Mouse (Mus musculus) MEL (cell line): ENCODE results near the gene Calm4. TPM values are rescaled to one million over a fixed set of nuclear protein-coding genes. Genes with fewer than 3 reads are reported as not detected.

Experiments
- DNase-seq: peaks from one replicate; pipeline ENCODE4 v3.0.0; 2011; ENCODE audit warnings: low read depth, low spot score
- H3K27ac ChIP-seq: 2 replicates; pipeline ENCODE4 v1.5.1; 2012; ENCODE audit warnings: low read depth, mild to moderate bottlenecking, control low read depth, low read length, moderate library complexity; ENCODE audit not compliant: control insufficient read depth
- H3K27me3 ChIP-seq, 2 experiments: fragments of 150-350 bp in 1 of 2; sonication (generic) in 1 of 2; 2 replicates each; pipeline ENCODE4 v1.6.1; 2012; ENCODE audit warnings: low read length in 2 of 2, mild to moderate bottlenecking in 2 of 2, improper control_type of control experiment in 1 of 2, moderate library complexity in 1 of 2; ENCODE audit not compliant: insufficient read depth in 2 of 2, control insufficient read depth in 1 of 2
- H3K36me3 ChIP-seq, 2 experiments: 2 replicates each; pipeline ENCODE4 v1.6.1; 2012 to 2014; ENCODE audit warnings: low read length in 2 of 2, improper control_type of control experiment in 1 of 2, inconsistent platforms in 1 of 2, mild to moderate bottlenecking in 1 of 2; ENCODE audit not compliant: insufficient read depth in 2 of 2, control insufficient read depth in 1 of 2
- H3K4me1 ChIP-seq, 2 experiments: fragments of 150-350 bp in 1 of 2; sonication (generic) in 1 of 2; 2 replicates each; pipeline ENCODE4 v1.6.1; 2012; ENCODE audit warnings: low read length in 2 of 2, improper control_type of control experiment in 1 of 2, mild to moderate bottlenecking in 1 of 2; ENCODE audit not compliant: insufficient read depth in 2 of 2, control insufficient read depth in 1 of 2
- H3K4me3 ChIP-seq, 2 experiments: fragments of 150-350 bp in 1 of 2; sonication (generic) in 1 of 2; 2 replicates each; pipeline ENCODE4 v1.5.1; 2012; ENCODE audit warnings: low read depth in 2 of 2, low read length in 2 of 2, mild to moderate bottlenecking in 2 of 2, moderate library complexity in 2 of 2, control low read depth in 1 of 2, improper control_type of control experiment in 1 of 2; ENCODE audit not compliant: control insufficient read depth in 1 of 2, insufficient read depth in 1 of 2
- H3K79me2 ChIP-seq: 2 replicates; pipeline ENCODE4 v1.6.1; 2012; ENCODE audit warnings: mild to moderate bottlenecking, low read length, moderate library complexity; ENCODE audit not compliant: control insufficient read depth, poor library complexity, insufficient read depth
- H3K9ac ChIP-seq: 2 replicates; pipeline ENCODE4 v1.6.1; 2012; ENCODE audit warnings: low read depth, mild to moderate bottlenecking, control low read depth, low read length, moderate library complexity; ENCODE audit not compliant: control insufficient read depth, poor library complexity, severe bottlenecking
- H3K9me3 ChIP-seq: fragments of 150-350 bp; sonication (generic); replicated peaks from 2 replicates; pipeline ENCODE4 v1.6.1; 2012; ENCODE audit warnings: mild to moderate bottlenecking, low read length, improper control_type of control experiment, moderate library complexity; ENCODE audit not compliant: insufficient read depth
- BHLHE40 ChIP-seq: IDR thresholded peaks from 2 replicates; pipeline ENCODE4 v1.6.1; 2012; ENCODE audit warnings: low read depth, mild to moderate bottlenecking, inconsistent platforms, low read length, improper control_type of control experiment, borderline replicate concordance
- CHD1 ChIP-seq: IDR thresholded peaks from 2 replicates; pipeline ENCODE4 v1.6.1; 2012; ENCODE audit warnings: low read depth, mild to moderate bottlenecking, inconsistent platforms, low read length, improper control_type of control experiment
- CTCF ChIP-seq, 3 experiments: IDR thresholded peaks in 2 of 3; conservative IDR thresholded peaks in 1 of 3; 2 replicates each; pipeline ENCODE4 v1.5.1; 2011 to 2012; ENCODE audit warnings: low read length in 3 of 3, low read depth in 2 of 3, mild to moderate bottlenecking in 2 of 3, improper control_type of control experiment in 1 of 3, inconsistent platforms in 1 of 3, mixed read lengths in 1 of 3, moderate library complexity in 1 of 3; ENCODE audit not compliant: control insufficient read depth in 1 of 3, insufficient read depth in 1 of 3, poor library complexity in 1 of 3, severe bottlenecking in 1 of 3
- E2F4 ChIP-seq: IDR thresholded peaks from 2 replicates; pipeline ENCODE4 v1.6.1; 2011; ENCODE audit warnings: low read depth, low read length, improper control_type of control experiment, borderline replicate concordance
- ELF1 ChIP-seq: IDR thresholded peaks from 2 replicates; pipeline ENCODE4 v1.6.1; 2014; ENCODE audit warnings: low read depth, mild to moderate bottlenecking, inconsistent platforms, low read length, improper control_type of control experiment, moderate library complexity
- EP300 ChIP-seq, 2 experiments: IDR thresholded peaks; 2 replicates each; pipeline ENCODE4 v1.6.1; 2011; ENCODE audit warnings: improper control_type of control experiment in 2 of 2, low read length in 2 of 2, low read depth in 1 of 2, mild to moderate bottlenecking in 1 of 2
- ETS1 ChIP-seq: IDR thresholded peaks from 2 replicates; pipeline ENCODE4 v1.6.1; 2012; ENCODE audit warnings: low read depth, mild to moderate bottlenecking, inconsistent platforms, low read length, improper control_type of control experiment, moderate library complexity
- GATA1 ChIP-seq: IDR thresholded peaks from 2 replicates; pipeline ENCODE4 v1.6.1; 2011; ENCODE audit warnings: low read depth, low read length, improper control_type of control experiment
- JUND ChIP-seq: IDR thresholded peaks from 2 replicates; pipeline ENCODE4 v1.6.1; 2011; ENCODE audit warnings: low read depth, mild to moderate bottlenecking, improper control_type of control experiment, low read length
- MAFK ChIP-seq: IDR thresholded peaks from 2 replicates; pipeline ENCODE4 v1.6.1; 2011; ENCODE audit warnings: low read depth, mild to moderate bottlenecking, low read length, improper control_type of control experiment, borderline replicate concordance
- MAX ChIP-seq: IDR thresholded peaks from 2 replicates; pipeline ENCODE4 v1.6.1; 2011; ENCODE audit warnings: low read length, improper control_type of control experiment
- MAZ ChIP-seq: IDR thresholded peaks from 2 replicates; pipeline ENCODE4 v1.6.1; 2012; ENCODE audit warnings: low read depth, mild to moderate bottlenecking, inconsistent platforms, low read length, improper control_type of control experiment
- NRF1 ChIP-seq: IDR thresholded peaks from 2 replicates; pipeline ENCODE4 v1.6.1; 2014; ENCODE audit warnings: low read depth, mild to moderate bottlenecking, inconsistent platforms, low read length, improper control_type of control experiment, moderate library complexity; ENCODE audit not compliant: poor library complexity, insufficient read depth, severe bottlenecking
- POLR2A ChIP-seq, 2 experiments: IDR thresholded peaks; 2 replicates each; pipeline ENCODE4 v1.6.1; 2011 to 2012; ENCODE audit warnings: low read length in 2 of 2, mild to moderate bottlenecking in 2 of 2, control low read depth in 1 of 2, improper control_type of control experiment in 1 of 2, low read depth in 1 of 2, moderate library complexity in 1 of 2; ENCODE audit not compliant: control insufficient read depth in 1 of 2, insufficient read depth in 1 of 2, poor library complexity in 1 of 2
- POLR2AphosphoS2 ChIP-seq: IDR thresholded peaks from 2 replicates; pipeline ENCODE4 v1.6.1; 2011; ENCODE audit warnings: low read length, improper control_type of control experiment
- POLR2AphosphoS5 ChIP-seq: IDR thresholded peaks from 2 replicates; pipeline ENCODE4 v1.6.1; 2012; ENCODE audit warnings: low read depth, borderline replicate concordance, mild to moderate bottlenecking, inconsistent platforms, low read length, moderate library complexity, mixed read lengths
- RCOR1 ChIP-seq: IDR thresholded peaks from 2 replicates; pipeline ENCODE4 v1.6.1; 2012; ENCODE audit warnings: low read depth, mild to moderate bottlenecking, inconsistent platforms, low read length, improper control_type of control experiment
- UBTF ChIP-seq: IDR thresholded peaks from 2 replicates; pipeline ENCODE4 v1.6.1; 2012; ENCODE audit warnings: low read depth, mild to moderate bottlenecking, inconsistent platforms, low read length, improper control_type of control experiment, moderate library complexity, borderline replicate concordance; ENCODE audit not compliant: insufficient read depth
- USF2 ChIP-seq, 2 experiments: IDR thresholded peaks; 2 replicates each; pipeline ENCODE4 v1.6.1; 2011 to 2012; ENCODE audit warnings: improper control_type of control experiment in 2 of 2, low read length in 2 of 2, borderline replicate concordance in 1 of 2, inconsistent platforms in 1 of 2, low read depth in 1 of 2, mild to moderate bottlenecking in 1 of 2; ENCODE audit not compliant: insufficient read depth in 1 of 2
- ZC3H11A ChIP-seq: IDR thresholded peaks from 2 replicates; pipeline ENCODE4 v1.6.1; 2012; ENCODE audit warnings: low read depth, mild to moderate bottlenecking, inconsistent platforms, low read length, improper control_type of control experiment
- ZKSCAN1 ChIP-seq: IDR thresholded peaks from 2 replicates; pipeline ENCODE4 v1.6.1; 2012; ENCODE audit warnings: low read depth, mild to moderate bottlenecking, inconsistent platforms, low read length, improper control_type of control experiment, moderate library complexity
- ZMIZ1 ChIP-seq: IDR thresholded peaks from 2 replicates; pipeline ENCODE4 v1.6.1; 2012; ENCODE audit warnings: low read depth, mild to moderate bottlenecking, inconsistent platforms, low read length, improper control_type of control experiment, moderate library complexity
- polyA plus RNA-seq, 2 experiments: library from polyadenylated mRNA; stranded (reverse) in 1 of 2; unstranded in 1 of 2; fragments of >175 nt in 1 of 2; fragments of >200 nt in 1 of 2; gene quantifications; 2 replicates each; pipeline versions ENCODE4 v1.2.1 to v1.2.4; 2012; ENCODE audit warnings: low replicate concordance in 2 of 2, low read depth in 1 of 2; ENCODE audit not compliant: insufficient read length in 2 of 2, insufficient read depth in 1 of 2, missing spikeins in 1 of 2
- total RNA-seq: library from RNA; depleted of rRNA; stranded (reverse); fragments of 300-350 nt; gene quantifications from 2 replicates; pipeline ENCODE4 v1.2.3, GENCODE M21; 2012

Calm4 gene
- total and polyA plus RNA-seq, 3 experiments = not detected

- H3K4me3 ChIP-seq = no peak overlapping the region
- H3K27ac ChIP-seq = no peak overlapping the region
- no peaks in the 10 kb centered on the region for H3K79me2 ChIP-seq
- H3K27me3 ChIP-seq = no peaks in the 10 kb centered on the region
- no peaks in the 10 kb centered on the region for H3K36me3 ChIP-seq
- no peak overlapping the region for H3K9ac ChIP-seq
- DNase-seq = no peak
- TF ChIP-seq GATA1 (no peak), JUND (no peak), ZMIZ1 (no peak), MAFK (no peak), ELF1 (no peak), ZKSCAN1 (no peak), POLR2A (IDR thresholded peaks at IDR 0.05; ENCODE audit: control insufficient read depth in 1 of 2, insufficient read depth in 1 of 2, low read depth in 1 of 2, low read length in 2 of 2, poor library complexity in 1 of 2) (no peak), CTCF (IDR thresholded peaks at IDR 0.05 in 2 of 3, conservative IDR thresholded peaks at IDR 0.05 in 1 of 3; ENCODE audit: control insufficient read depth in 1 of 3, insufficient read depth in 1 of 3, low read depth in 2 of 3, low read length in 3 of 3, poor library complexity in 1 of 3, severe bottlenecking in 1 of 3) (no peak), NRF1 (no peak)
- TF ChIP-seq, all 39 proteins: peak for 0
- H3K4me1 ChIP-seq = no peaks in the 10 kb centered on the region
- H3K9me3 ChIP-seq = no peaks in the 10 kb centered on the region
These were observed 19.4 kb upstream of the Calm4 start for GRCm38 (mm10) chr13:3818012-3818739.

- DNase-seq = no peak
- Histone ChIP-seq H3K4me1 (no peaks in the 10 kb centered on the region; a peak in 1 of 4 replicates), H3K79me2 (no peaks in the 10 kb centered on the region), H3K9ac (no peak overlapping the region), H3K4me3 (no peak overlapping the region), H3K27me3 (no peaks in the 10 kb centered on the region), H3K36me3 (no peaks in the 10 kb centered on the region)
- TF ChIP-seq CTCF (IDR thresholded peaks at IDR 0.05 in 2 of 3, conservative IDR thresholded peaks at IDR 0.05 in 1 of 3; ENCODE audit: control insufficient read depth in 1 of 3, insufficient read depth in 1 of 3, low read depth in 2 of 3, low read length in 3 of 3, poor library complexity in 1 of 3, severe bottlenecking in 1 of 3) = no peak
- TF ChIP-seq POLR2AphosphoS5 = no peak
- no peak for TF ChIP-seq JUND
- TF ChIP-seq E2F4 = no peak
- no peak for TF ChIP-seq MAFK
- no peak for TF ChIP-seq POLR2AphosphoS2
- TF ChIP-seq UBTF = no peak
- TF ChIP-seq MAX = no peak
- no peak for TF ChIP-seq MAZ
- no peak for TF ChIP-seq ZC3H11A
- no peak for TF ChIP-seq USF2 (IDR thresholded peaks at IDR 0.05; ENCODE audit: borderline replicate concordance in 1 of 2, insufficient read depth in 1 of 2, low read depth in 1 of 2, low read length in 2 of 2)
- TF ChIP-seq RCOR1 = no peak
- TF ChIP-seq ETS1 = no peak
- TF ChIP-seq EP300 (IDR thresholded peaks at IDR 0.05; ENCODE audit: low read depth in 1 of 2, low read length in 2 of 2) = no peak
- no peak for TF ChIP-seq CHD1
- TF ChIP-seq BHLHE40 = no peak
- TF ChIP-seq, all 39 proteins: peak for 0
- no peak overlapping the region for H3K27ac ChIP-seq
- no peaks in the 10 kb centered on the region for H3K9me3 ChIP-seq
These were observed 18.8 kb upstream of the Calm4 start for GRCm38 (mm10) chr13:3818740-3819076.
